Mouse (Mus musculus) liver, adult 2 months (tissue): ENCODE data around the gene Tbc1d30. TPM values are rescaled to one million over a fixed set of nuclear protein-coding genes. Genes with fewer than 3 reads are reported as not detected.

Experiments used
- DNase-seq: peaks from one replicate; pipeline ENCODE4 v3.0.0-alpha.2; 2011; ENCODE audit warnings: low read depth, low spot score; ENCODE audit errors: extremely low read depth
- H3K27ac ChIP-seq: fragments of 200-500 bp; replicated peaks from 2 replicates; pipeline ENCODE4 v1.5.1; 2012; ENCODE audit warnings: low read depth, mild to moderate bottlenecking, control low read depth, inconsistent platforms, low read length; ENCODE audit not compliant: insufficient read depth
- H3K27me3 ChIP-seq: fragments of 200-500 bp; 2 replicates; pipeline ENCODE4 v1.6.1; 2012; ENCODE audit warnings: mild to moderate bottlenecking, moderate library complexity, low read length, inconsistent platforms; ENCODE audit not compliant: control insufficient read depth, insufficient read depth
- H3K36me3 ChIP-seq: fragments of 200-500 bp; 2 replicates; pipeline ENCODE4 v1.6.1; 2012; ENCODE audit warnings: low read length, inconsistent platforms; ENCODE audit not compliant: control insufficient read depth, insufficient read depth
- H3K4me1 ChIP-seq: fragments of 200-500 bp; 2 replicates; pipeline ENCODE4 v1.6.1; 2011; ENCODE audit warnings: low read length; ENCODE audit not compliant: control insufficient read depth, insufficient read depth
- H3K4me3 ChIP-seq: fragments of 200-500 bp; 2 replicates; pipeline ENCODE4 v1.5.1; 2011; ENCODE audit warnings: low read depth, mild to moderate bottlenecking, control low read depth, low read length, moderate library complexity; ENCODE audit not compliant: insufficient read depth
- H3K79me2 ChIP-seq: fragments of 200-500 bp; 2 replicates; pipeline ENCODE4 v1.6.1; 2012; ENCODE audit warnings: inconsistent platforms, mild to moderate bottlenecking, low read length, moderate library complexity; ENCODE audit not compliant: control insufficient read depth, insufficient read depth
- H3K9ac ChIP-seq: fragments of 200-500 bp; 2 replicates; pipeline ENCODE4 v1.6.1; 2012; ENCODE audit warnings: low read depth, mild to moderate bottlenecking, control low read depth, inconsistent platforms, low read length
- CTCF ChIP-seq: fragments of 200-500 bp; IDR thresholded peaks from 2 replicates; pipeline ENCODE4 v1.5.1; 2011; ENCODE audit warnings: low read depth, low read length, control low read depth
- POLR2A ChIP-seq: fragments of 200-500 bp; IDR thresholded peaks from 2 replicates; pipeline ENCODE4 v1.6.1; 2011; ENCODE audit warnings: low read length, control low read depth; ENCODE audit not compliant: insufficient read depth; ENCODE audit errors: extremely low read depth
- WGBS: fragments of 180-500 bp; shearing (Covaris S2); methylation state at CpG from one replicate; pipeline ENCODE4 v1.1.7; 2018; 5-methylcytosine and 5-hydroxymethylcytosine counted together
- polyA plus RNA-seq: library from polyadenylated mRNA; depleted of rRNA; stranded (reverse); fragments of >200 nt; gene quantifications from 2 replicates; pipeline ENCODE4 v1.2.3, GENCODE M21; 2012
- total RNA-seq: library from RNA; depleted of rRNA; stranded (reverse); fragments of >200 nt; gene quantifications from 2 replicates; pipeline ENCODE4 v1.2.3, GENCODE M21; 2014

The Tbc1d30 gene
- total and polyA plus RNA-seq, 2 experiments: 2.6 to 8.4 TPM

DNA sequence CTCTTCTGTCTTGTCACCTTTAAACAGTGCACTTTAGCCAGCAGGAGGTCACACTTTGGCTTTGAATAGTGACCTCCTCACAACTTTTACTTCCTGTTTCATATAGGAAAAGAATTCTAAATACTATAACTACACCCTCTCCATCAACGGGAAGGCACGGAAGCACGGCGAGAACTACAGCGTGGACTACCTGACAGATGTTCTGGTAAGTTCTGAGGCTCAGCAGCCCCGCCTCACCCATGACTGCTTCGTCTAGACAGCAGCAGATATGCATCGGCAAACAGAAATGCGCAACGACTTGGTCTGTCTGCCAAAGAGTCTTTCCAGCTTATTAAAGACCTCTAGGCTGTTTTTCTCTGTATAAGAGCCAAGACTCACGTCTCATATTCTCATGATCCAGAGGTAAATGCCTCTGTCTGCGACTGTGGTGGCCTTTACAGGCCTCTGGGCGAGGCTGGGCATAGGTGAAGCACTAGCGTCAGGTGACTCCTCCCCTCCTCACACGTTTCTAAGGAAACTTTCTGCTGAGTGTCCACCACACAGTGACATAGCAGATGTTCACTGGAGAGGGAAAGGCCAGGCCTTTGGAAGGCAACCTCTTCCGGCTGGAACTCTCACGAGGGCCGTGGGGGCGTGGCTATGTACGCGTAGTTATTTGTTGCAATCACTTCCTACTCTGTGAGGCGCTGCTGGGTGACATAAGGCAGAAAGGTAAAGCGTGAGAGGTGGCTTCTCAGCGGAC is 25.6 kb upstream of the Tbc1d30 start:
- DNase-seq: no peak
- peaks cover 61% of the 10 kb centered on the region for H3K36me3 ChIP-seq

DNA sequence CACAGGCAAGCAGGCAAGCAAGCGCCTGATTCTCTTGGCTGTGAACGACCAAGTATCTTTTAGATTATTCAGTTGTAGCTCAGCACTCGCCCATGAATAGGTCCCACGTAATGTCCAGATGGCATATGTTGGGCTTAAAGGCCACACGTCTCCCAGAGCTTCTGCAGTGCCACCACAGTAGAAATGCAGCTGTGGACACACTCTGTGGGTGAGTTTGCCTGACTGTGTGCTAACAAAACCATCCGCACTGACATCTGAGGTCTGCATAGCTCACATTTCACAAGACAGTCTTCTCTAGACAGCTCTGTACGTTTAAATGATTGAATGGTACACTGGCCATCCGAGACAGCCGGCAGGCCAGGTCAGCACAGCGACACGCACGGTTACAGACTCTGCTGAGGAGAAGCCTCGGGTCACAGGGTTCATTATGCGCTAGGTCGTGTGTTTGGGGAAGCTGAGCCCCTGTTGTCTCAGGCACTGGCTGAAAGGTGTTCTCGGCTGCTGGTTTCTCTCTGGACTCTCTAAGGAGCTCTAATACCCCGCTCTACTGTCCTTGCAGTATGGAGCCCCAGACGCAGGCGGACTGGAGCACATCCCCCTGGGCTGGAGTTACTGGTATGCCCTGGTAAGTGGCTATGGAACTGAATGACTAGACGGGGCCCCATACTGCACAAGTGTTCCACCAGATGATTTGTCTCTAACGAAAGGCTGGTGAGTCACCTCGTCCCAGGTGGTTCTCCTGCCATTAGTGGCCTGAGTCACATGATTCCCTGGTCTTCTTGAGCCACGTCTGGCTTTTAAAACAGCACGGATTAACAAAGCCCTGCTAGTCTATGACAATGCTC is 24.8 kb upstream of the Tbc1d30 start:
- Histone ChIP-seq H3K79me2 (peaks cover 5% of the 10 kb centered on the region; the same call in 1 of the 2 replicates), H3K27ac (no peak overlapping the region), H3K4me3 (no peak overlapping the region), H3K4me1 (no peaks in the 10 kb centered on the region), H3K9ac (no peak overlapping the region), H3K27me3 (no peaks in the 10 kb centered on the region), H3K36me3 (peaks cover 58% of the 10 kb centered on the region)
- WGBS: 88% methylated on average over 24 of the region's 24 CpGs
- no peak for DNase-seq
- TF ChIP-seq CTCF: no peak
- no peak for TF ChIP-seq POLR2A

More for the DNA sequence above, 25.6 kb upstream of the Tbc1d30 start:
- Histone ChIP-seq H3K9ac (no peak overlapping the region), H3K4me3 (no peak overlapping the region), H3K27me3 (no peaks in the 10 kb centered on the region), H3K27ac (no peak overlapping the region), H3K79me2 (peaks cover 2% of the 10 kb centered on the region; the same call in 1 of the 2 replicates), H3K4me1 (no peaks in the 10 kb centered on the region)
- TF ChIP-seq POLR2A: no peak
- TF ChIP-seq CTCF: no peak
- 91% methylated on average over 24 of the region's 24 CpGs for WGBS

DNA sequence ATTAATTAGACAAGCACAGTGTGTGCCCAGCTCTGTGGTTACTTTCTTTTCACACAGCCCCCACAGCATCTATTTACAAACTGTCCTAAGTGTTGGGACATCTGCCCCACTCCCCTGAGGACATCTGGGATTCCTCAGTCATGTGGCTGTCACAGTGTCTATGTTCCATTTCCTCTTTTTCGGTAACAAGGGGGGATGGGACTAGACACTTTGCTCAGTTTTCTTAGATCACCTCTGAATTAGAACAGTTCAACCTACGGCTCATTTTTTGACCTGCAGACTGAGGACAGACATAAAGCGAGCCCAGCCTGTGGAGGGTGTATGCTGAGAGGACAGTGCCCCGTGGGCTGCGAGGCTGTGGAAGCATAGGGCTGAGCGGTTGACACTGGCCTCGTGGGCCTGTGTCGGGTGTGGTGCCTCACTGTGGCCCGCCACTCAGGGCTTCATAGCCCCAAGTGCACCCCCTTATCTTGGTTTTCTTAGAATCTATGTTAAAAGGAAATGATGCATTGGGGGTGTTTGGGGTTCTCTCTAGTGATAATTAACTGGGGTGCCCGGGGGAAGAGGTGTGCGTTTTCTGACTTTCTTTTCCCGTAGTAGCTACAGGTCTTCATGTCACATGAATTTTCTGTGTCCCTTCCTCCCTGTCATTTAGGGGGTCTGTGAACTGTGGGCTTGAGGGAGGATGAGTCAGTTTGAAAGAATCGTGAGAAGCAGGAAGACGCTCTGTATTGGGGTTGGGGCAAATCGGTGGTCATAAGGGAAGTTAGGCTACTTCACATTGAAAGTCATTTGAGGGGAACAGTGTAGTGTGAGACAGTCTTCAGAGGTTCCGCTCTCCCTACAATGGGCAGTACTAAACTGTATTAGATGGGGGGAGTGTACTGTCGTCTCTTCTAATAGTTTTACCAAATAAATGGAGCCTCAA is 23.9 kb upstream of the Tbc1d30 start:
- 83% methylated on average over 17 of the region's 17 CpGs for WGBS
- no peaks in the 10 kb centered on the region for H3K4me1 ChIP-seq

DNA sequence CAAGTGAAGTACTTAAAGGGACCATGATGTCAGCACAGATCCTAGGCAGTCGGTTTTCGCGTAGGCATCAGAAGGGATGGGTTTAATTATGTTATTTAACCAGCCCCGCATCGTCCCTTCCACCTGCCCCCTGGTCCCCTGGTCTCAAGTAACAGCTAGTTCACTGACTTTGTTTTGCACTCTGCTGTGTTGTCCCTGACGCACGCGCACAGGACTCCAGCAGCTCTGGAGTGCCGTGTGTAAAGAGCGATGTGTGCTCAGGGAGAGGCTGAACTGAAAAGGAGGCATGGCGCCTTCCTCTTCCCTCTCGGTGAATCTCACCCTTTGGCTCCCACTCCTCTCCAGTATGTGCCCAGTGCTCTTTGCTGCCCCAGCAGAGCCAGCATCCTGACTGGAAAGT is 22.9 kb upstream of the Tbc1d30 start:
- Histone ChIP-seq H3K36me3 (peaks cover 47% of the 10 kb centered on the region), H3K9ac (no peak overlapping the region), H3K4me1 (no peaks in the 10 kb centered on the region), H3K27ac (peak overlapping the region; percentile 39), H3K4me3 (no peak overlapping the region), H3K27me3 (no peaks in the 10 kb centered on the region), H3K79me2 (peaks cover 8% of the 10 kb centered on the region; the same call in 1 of the 2 replicates)
- DNase-seq: no peak
- 87% methylated on average over 12 of the region's 12 CpGs for WGBS
- TF ChIP-seq CTCF (no peak), POLR2A (no peak)

More for the DNA sequence above, 23.9 kb upstream of the Tbc1d30 start:
- peak; percentile 50 for DNase-seq
- no peaks in the 10 kb centered on the region for H3K27me3 ChIP-seq
- no peak overlapping the region for H3K9ac ChIP-seq
- H3K79me2 ChIP-seq: peaks cover 5% of the 10 kb centered on the region; the same call in 1 of the 2 replicates
- peak overlapping the region; percentile 66 for H3K27ac ChIP-seq
- peaks cover 53% of the 10 kb centered on the region for H3K36me3 ChIP-seq
- H3K4me3 ChIP-seq: no peak overlapping the region
- TF ChIP-seq POLR2A: no peak
- TF ChIP-seq CTCF: no peak

DNA sequence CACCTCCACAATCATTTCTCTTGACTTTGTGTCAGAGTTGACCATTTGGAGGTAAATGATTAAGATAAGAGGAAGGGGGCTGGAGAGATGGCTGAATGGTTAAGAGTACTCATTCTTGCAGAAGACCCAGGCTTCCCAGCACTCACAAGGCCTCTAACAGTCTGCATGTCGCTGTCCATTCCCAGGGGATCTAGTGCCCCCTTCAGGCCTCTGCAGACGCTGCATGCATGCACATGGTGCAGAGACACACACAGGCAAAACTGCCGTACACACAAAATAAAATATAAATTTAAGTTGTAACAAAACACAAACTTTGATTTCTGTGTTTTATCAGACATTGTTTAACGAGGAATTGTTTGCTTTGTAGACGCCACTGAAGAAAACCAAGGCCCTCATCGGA is 19.7 kb upstream of the Tbc1d30 start:
- Histone ChIP-seq H3K36me3 (peaks cover 23% of the 10 kb centered on the region), H3K27me3 (no peaks in the 10 kb centered on the region), H3K4me3 (no peak overlapping the region), H3K79me2 (peaks cover 31% of the 10 kb centered on the region), H3K9ac (no peak overlapping the region), H3K4me1 (peaks cover 13% of the 10 kb centered on the region), H3K27ac (no peak overlapping the region)
- WGBS: 93% methylated on average over 6 of the region's 6 CpGs
- DNase-seq: no peak
- TF ChIP-seq CTCF (peak; percentile 81), POLR2A (no peak)
